Mouse (Mus musculus): ENCODE results near the gene Mast4. TPM values are rescaled to one million over a fixed set of nuclear protein-coding genes. Genes with fewer than 3 reads are reported as not detected.

Gene Mast4
- polyA plus RNA-seq, 1 experiment from 2014 or later = 33.0 TPM

DNA sequence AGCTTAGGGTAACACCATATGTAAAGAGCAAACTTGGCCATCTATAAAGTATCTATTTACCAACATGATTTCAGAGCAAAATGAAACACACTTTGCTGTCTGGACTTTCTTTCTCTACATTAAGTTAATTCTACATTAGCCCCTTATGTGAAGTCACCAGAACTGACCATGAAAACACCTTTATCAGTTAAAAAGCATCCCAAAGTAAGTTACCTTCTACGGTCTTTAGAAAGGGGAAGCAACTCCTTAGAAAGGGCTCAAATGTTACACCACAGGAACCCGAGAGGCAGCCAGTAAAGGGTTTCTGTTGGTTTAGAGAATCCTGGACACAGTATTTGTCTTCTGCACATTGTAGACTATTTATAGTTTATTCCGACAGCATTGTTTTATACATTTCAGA is 441.5 kb downstream of the Mast4 start:
- no peak overlapping the region for H3K4me3 ChIP-seq (ENCODE audit: low read depth, low read length)
- H3K4me2 ChIP-seq (ENCODE audit: low read depth, low read length) = no peak overlapping the region
- H3K4me1 ChIP-seq (ENCODE audit: control insufficient read depth, insufficient read depth, low read length) = peaks cover 7% of the 10 kb centered on the region; the same call in 1 of the 2 replicates
- no peak for ATAC-seq (ENCODE audit: low read depth)
- no peaks in the 10 kb centered on the region for H3K27me3 ChIP-seq (ENCODE audit: control insufficient read depth, insufficient read depth, low read length)
- no peaks in the 10 kb centered on the region for H3K36me3 ChIP-seq (ENCODE audit: control insufficient read depth, insufficient read depth, low read length)
- H3K9me3 ChIP-seq (ENCODE audit: control insufficient read depth, low read length) = no peaks in the 10 kb centered on the region
- H3K27ac ChIP-seq (ENCODE audit: low read depth, low read length) = no peak overlapping the region
- 87% methylated on average over 3 of the region's 3 CpGs for WGBS
- H3K9ac ChIP-seq (replicated peaks; ENCODE audit: low read depth, low read length) = no peak overlapping the region

DNA sequence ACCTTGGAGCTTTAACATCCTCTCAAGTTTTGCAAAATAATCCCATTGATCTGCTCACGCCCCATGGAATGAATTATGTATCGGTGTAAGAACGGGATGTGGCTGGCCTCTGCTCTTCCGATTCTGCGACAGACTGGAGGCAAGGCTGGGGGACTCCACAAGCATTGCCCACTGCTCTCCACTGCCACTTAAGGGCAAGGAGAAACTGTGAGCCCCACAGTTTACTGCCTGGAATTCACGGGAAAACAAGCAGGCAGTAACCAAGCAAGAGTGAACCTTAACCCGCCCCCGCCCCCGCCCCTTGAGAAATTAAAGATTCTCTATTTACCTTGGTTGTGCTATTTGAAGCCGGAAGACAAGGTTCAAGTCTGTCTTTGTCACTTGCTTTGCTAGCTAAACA is 444.3 kb downstream of the Mast4 start:
- Histone ChIP-seq H3K27ac (ENCODE audit: low read depth, low read length) (no peak overlapping the region), H3K9me3 (ENCODE audit: control insufficient read depth, low read length) (no peaks in the 10 kb centered on the region), H3K4me3 (ENCODE audit: low read depth, low read length) (no peak overlapping the region), H3K4me2 (ENCODE audit: low read depth, low read length) (no peak overlapping the region), H3K9ac (replicated peaks; ENCODE audit: low read depth, low read length) (no peak overlapping the region), H3K4me1 (ENCODE audit: control insufficient read depth, insufficient read depth, low read length) (peaks cover 7% of the 10 kb centered on the region; the same call in 1 of the 2 replicates), H3K27me3 (ENCODE audit: control insufficient read depth, insufficient read depth, low read length) (no peaks in the 10 kb centered on the region), H3K36me3 (ENCODE audit: control insufficient read depth, insufficient read depth, low read length) (no peaks in the 10 kb centered on the region)
- WGBS = 81% methylated on average over 10 of the region's 10 CpGs
- ATAC-seq (ENCODE audit: low read depth) = no peak

DNA sequence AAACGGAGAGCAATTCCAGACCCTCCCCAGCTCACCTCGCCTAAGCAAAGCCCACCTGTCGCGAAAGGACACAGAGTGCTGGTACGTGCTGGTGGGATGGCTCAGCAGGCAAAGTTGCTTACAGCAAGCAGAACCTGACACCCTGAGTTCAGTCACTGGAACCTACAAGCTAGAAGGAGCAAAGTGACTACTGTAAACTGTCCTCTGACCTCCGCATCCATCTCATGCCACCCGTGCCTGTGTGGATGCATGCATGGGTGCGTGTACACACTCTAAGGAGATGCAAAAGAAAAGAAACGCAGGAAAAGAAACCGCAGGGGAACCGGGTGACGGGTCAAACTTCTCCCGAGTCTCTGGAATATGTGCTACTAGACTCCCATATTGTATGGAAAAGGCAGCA is 444.8 kb downstream of the Mast4 start:
- ATAC-seq (ENCODE audit: low read depth) = no peak
- Histone ChIP-seq H3K9ac (replicated peaks; ENCODE audit: low read depth, low read length) (no peak overlapping the region), H3K36me3 (ENCODE audit: control insufficient read depth, insufficient read depth, low read length) (no peaks in the 10 kb centered on the region), H3K4me3 (ENCODE audit: low read depth, low read length) (no peak overlapping the region), H3K27ac (ENCODE audit: low read depth, low read length) (no peak overlapping the region), H3K9me3 (ENCODE audit: control insufficient read depth, low read length) (no peaks in the 10 kb centered on the region), H3K4me2 (ENCODE audit: low read depth, low read length) (no peak overlapping the region), H3K27me3 (ENCODE audit: control insufficient read depth, insufficient read depth, low read length) (no peaks in the 10 kb centered on the region), H3K4me1 (ENCODE audit: control insufficient read depth, insufficient read depth, low read length) (peaks cover 4% of the 10 kb centered on the region; the same call in 1 of the 2 replicates)
- 87% methylated on average over 13 of the region's 13 CpGs for WGBS

DNA sequence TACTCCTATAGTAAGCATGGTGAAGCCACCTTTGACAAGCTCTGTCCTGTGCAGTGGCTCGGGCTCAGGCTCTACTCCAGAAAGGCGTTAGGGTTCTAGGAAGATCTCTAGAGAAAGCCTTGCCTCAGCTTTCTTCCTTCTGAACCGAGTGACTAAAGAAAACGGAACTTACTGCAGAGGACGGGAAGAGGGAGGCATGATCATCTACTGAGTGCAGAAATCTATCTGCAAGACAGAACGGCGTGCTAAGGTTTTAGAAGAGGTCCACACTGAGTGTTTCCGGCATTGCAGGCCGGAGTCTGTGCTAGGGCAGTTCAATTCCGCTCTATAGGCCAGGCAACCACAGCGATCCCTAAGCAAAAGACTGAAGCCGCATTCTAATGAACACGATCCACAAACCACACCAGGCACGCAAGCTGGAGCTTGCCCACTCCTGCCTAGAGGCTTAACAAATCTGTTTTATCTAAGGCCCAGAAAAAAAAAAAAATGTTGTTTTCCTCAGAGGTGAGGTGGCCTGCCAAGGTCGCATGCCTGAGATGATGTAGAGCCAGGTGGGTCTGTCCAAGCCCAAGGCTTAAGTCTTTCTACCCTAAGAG is 445.3 kb downstream of the Mast4 start:
- no peak overlapping the region for H3K4me3 ChIP-seq (ENCODE audit: low read depth, low read length)
- no peaks in the 10 kb centered on the region for H3K9me3 ChIP-seq (ENCODE audit: control insufficient read depth, low read length)
- 0 out of 2 replicates have a peak, but pooled peaks cover 3% of the 10 kb centered on the region for H3K4me1 ChIP-seq (ENCODE audit: control insufficient read depth, insufficient read depth, low read length)
- no peak overlapping the region for H3K27ac ChIP-seq (ENCODE audit: low read depth, low read length)
- H3K27me3 ChIP-seq (ENCODE audit: control insufficient read depth, insufficient read depth, low read length) = no peaks in the 10 kb centered on the region
- WGBS = 88% methylated on average over 15 of the region's 15 CpGs
- no peaks in the 10 kb centered on the region for H3K36me3 ChIP-seq (ENCODE audit: control insufficient read depth, insufficient read depth, low read length)
- no peak overlapping the region for H3K9ac ChIP-seq (replicated peaks; ENCODE audit: low read depth, low read length)
- no peak overlapping the region for H3K4me2 ChIP-seq (ENCODE audit: low read depth, low read length)
- no peak for ATAC-seq (ENCODE audit: low read depth)

DNA sequence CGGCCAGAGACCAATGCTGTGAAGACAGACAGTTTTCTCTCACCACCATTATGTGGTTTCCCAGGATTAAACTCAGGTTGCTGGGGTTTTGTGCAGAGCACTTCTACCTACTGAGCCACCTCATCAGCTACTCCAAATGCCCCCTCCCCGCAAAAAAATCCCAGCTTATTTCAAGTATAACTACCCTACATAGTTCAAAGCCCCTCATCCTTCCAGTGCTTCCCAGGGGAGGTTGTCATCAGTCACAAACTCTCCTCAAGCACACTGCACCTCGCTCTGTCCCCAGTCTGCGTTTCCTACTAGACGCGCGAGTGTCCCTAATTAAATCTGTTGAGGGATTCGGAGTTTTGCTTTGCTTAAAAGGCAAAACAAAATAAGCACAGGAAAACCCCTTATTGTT is 446.1 kb downstream of the Mast4 start:
- H3K4me1 ChIP-seq (ENCODE audit: control insufficient read depth, insufficient read depth, low read length) = no peaks in the 10 kb centered on the region
- H3K9ac ChIP-seq (replicated peaks; ENCODE audit: low read depth, low read length) = no peak overlapping the region
- no peak for ATAC-seq (ENCODE audit: low read depth)
- 70% methylated on average over 8 of the region's 8 CpGs for WGBS
- H3K27me3 ChIP-seq (ENCODE audit: control insufficient read depth, insufficient read depth, low read length) = no peaks in the 10 kb centered on the region
- no peaks in the 10 kb centered on the region for H3K9me3 ChIP-seq (ENCODE audit: control insufficient read depth, low read length)
- H3K4me3 ChIP-seq (ENCODE audit: low read depth, low read length) = no peak overlapping the region
- H3K27ac ChIP-seq (ENCODE audit: low read depth, low read length) = no peak overlapping the region
- no peaks in the 10 kb centered on the region for H3K36me3 ChIP-seq (ENCODE audit: control insufficient read depth, insufficient read depth, low read length)
- no peak overlapping the region for H3K4me2 ChIP-seq (ENCODE audit: low read depth, low read length)

DNA sequence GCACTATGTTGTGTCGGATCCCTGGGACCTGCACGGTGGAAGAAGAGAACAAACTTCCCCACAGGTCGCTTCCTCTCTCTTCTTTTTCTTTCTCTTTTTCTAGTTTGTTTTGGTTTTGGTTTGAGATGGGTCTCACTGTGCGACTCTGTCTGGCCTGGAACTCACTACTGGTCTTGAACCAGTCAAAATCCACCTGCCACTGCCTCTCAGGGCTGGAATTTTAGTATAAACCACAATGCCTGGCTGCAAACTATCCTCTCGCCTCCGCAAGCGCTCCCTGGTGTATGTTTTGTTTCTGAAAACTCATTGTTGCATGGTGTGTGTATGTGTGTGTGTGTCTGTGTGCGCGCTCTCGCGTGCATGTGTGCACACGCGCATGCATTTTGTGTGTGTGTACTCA is 446.8 kb downstream of the Mast4 start:
- Histone ChIP-seq H3K4me3 (ENCODE audit: low read depth, low read length) (no peak overlapping the region), H3K4me1 (ENCODE audit: control insufficient read depth, insufficient read depth, low read length) (no peaks in the 10 kb centered on the region), H3K27me3 (ENCODE audit: control insufficient read depth, insufficient read depth, low read length) (no peaks in the 10 kb centered on the region), H3K36me3 (ENCODE audit: control insufficient read depth, insufficient read depth, low read length) (no peaks in the 10 kb centered on the region), H3K27ac (ENCODE audit: low read depth, low read length) (no peak overlapping the region), H3K9me3 (ENCODE audit: control insufficient read depth, low read length) (no peaks in the 10 kb centered on the region), H3K4me2 (ENCODE audit: low read depth, low read length) (no peak overlapping the region), H3K9ac (replicated peaks; ENCODE audit: low read depth, low read length) (no peak overlapping the region)
- 95% methylated on average over 13 of the region's 13 CpGs for WGBS
- ATAC-seq (ENCODE audit: low read depth) = no peak

DNA sequence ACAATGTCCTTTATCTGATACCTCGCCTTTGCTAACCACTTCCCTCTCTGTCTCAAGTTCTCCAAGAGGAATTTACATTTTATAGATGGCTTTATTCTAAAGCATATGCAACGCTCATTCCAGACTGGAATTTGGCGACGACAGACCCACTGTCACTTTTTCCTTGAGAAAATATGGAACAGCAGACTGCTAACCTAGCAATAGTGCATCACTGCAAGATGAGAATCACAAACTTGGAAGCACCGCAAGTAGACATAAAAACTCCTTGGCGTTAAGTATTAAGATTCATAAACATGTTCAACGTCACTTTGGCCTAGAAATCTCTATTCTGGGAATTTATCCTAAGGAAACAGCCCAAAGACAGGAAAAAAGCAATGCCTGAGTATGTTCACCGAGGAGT is 447.5 kb downstream of the Mast4 start:
- no peak for ATAC-seq (ENCODE audit: low read depth)
- no peak overlapping the region for H3K27ac ChIP-seq (ENCODE audit: low read depth, low read length)
- WGBS = 78% methylated on average over 8 of the region's 8 CpGs

DNA sequence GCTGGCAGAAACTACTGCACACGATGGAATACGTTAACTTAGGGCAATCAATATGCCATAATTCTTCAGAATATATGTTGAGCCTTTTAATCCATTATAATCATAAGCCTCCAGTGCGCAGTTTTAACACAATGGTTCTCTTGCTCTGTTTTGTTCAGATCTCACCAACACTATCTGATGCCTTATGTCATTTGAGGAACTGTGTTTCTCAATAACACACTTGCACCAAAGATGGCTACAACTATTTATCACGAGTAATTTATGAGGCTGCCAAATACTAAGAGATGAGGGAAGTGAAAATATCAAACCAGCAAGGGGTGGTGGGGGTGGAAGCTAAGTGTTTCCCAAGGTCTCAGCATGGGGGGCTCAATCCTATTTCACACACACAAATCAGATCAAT is 448.1 kb downstream of the Mast4 start:
- no peak for ATAC-seq (ENCODE audit: low read depth)
- no peak overlapping the region for H3K9ac ChIP-seq (replicated peaks; ENCODE audit: low read depth, low read length)
- no peak overlapping the region for H3K27ac ChIP-seq (ENCODE audit: low read depth, low read length)
- H3K9me3 ChIP-seq (ENCODE audit: control insufficient read depth, low read length) = no peaks in the 10 kb centered on the region
- 75% methylated on average over 4 of the region's 4 CpGs for WGBS
- H3K27me3 ChIP-seq (ENCODE audit: control insufficient read depth, insufficient read depth, low read length) = no peaks in the 10 kb centered on the region
- no peaks in the 10 kb centered on the region for H3K36me3 ChIP-seq (ENCODE audit: control insufficient read depth, insufficient read depth, low read length)
- no peak overlapping the region for H3K4me3 ChIP-seq (ENCODE audit: low read depth, low read length)
- H3K4me1 ChIP-seq (ENCODE audit: control insufficient read depth, insufficient read depth, low read length) = no peaks in the 10 kb centered on the region
- no peak overlapping the region for H3K4me2 ChIP-seq (ENCODE audit: low read depth, low read length)

More for the DNA sequence above, 447.5 kb downstream of the Mast4 start:
- Histone ChIP-seq H3K4me3 (ENCODE audit: low read depth, low read length) (no peak overlapping the region), H3K4me2 (ENCODE audit: low read depth, low read length) (no peak overlapping the region), H3K36me3 (ENCODE audit: control insufficient read depth, insufficient read depth, low read length) (no peaks in the 10 kb centered on the region), H3K9me3 (ENCODE audit: control insufficient read depth, low read length) (no peaks in the 10 kb centered on the region), H3K9ac (replicated peaks; ENCODE audit: low read depth, low read length) (no peak overlapping the region), H3K4me1 (ENCODE audit: control insufficient read depth, insufficient read depth, low read length) (no peaks in the 10 kb centered on the region), H3K27me3 (ENCODE audit: control insufficient read depth, insufficient read depth, low read length) (no peaks in the 10 kb centered on the region)

DNA sequence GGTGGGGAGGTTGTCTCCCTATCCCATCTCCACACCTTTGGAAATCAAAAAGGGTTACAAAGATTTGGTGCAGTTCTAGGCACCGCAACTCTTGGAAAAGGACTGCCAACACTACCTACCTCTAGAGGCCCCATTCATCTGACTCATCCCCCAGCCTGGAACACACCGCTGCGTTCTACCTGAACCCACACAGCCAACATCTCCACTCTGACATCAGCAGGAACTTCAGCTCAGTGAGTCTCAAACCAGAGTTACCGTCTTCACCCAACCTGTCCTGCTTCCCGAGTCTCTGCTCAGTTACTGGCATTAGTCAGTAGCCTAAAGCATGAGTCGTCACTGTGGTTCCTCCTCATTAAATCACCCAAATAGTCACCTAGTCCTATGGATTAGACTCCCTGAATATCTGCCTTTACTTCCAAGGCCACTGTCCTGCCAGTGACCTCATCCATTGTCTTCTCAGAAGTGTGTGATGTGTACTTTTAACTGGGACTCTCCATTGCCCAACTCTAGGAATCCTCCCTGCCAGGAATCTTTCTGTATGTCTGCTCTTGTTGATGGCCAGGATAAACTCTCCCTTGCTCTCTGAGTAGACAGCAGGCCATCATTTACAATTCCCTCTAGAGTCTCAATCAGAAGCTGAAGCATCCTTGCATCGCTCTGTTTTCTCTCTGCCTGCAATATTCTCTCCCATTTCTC is 453.8 kb downstream of the Mast4 start:
- WGBS = 90% methylated on average over 7 of the region's 7 CpGs
- no peak for ATAC-seq (ENCODE audit: low read depth)
- Histone ChIP-seq H3K27me3 (ENCODE audit: control insufficient read depth, insufficient read depth, low read length) (no peaks in the 10 kb centered on the region), H3K27ac (ENCODE audit: low read depth, low read length) (no peak overlapping the region), H3K9ac (replicated peaks; ENCODE audit: low read depth, low read length) (no peak overlapping the region), H3K4me3 (ENCODE audit: low read depth, low read length) (no peak overlapping the region), H3K9me3 (ENCODE audit: control insufficient read depth, low read length) (no peaks in the 10 kb centered on the region), H3K4me2 (ENCODE audit: low read depth, low read length) (no peak overlapping the region), H3K4me1 (ENCODE audit: control insufficient read depth, insufficient read depth, low read length) (no peaks in the 10 kb centered on the region; the same call in 1 of the 2 replicates), H3K36me3 (ENCODE audit: control insufficient read depth, insufficient read depth, low read length) (no peaks in the 10 kb centered on the region)
